Mouse (Mus musculus) thymus, adult 2 months (tissue): ENCODE data around the gene Ifnar1. TPM values are rescaled to one million over a fixed set of nuclear protein-coding genes. Genes with fewer than 3 reads are reported as not detected.
"Not testable (repeated sequence)": the region's sequence is repeated elsewhere in the genome, so short reads cannot be mapped to it uniquely, and the experiment has no call there.

Source experiments
- DNase-seq: peaks from one replicate; pipeline ENCODE4 v3.0.0; 2021
- H3K27ac ChIP-seq: fragments of 200-500 bp; 2 replicates; pipeline ENCODE4 v1.5.1; 2012; ENCODE audit warnings: low read length, control low read depth; ENCODE audit not compliant: control insufficient read depth, insufficient read depth
- H3K27me3 ChIP-seq: fragments of 200-500 bp; 2 replicates; pipeline ENCODE4 v1.6.1; 2012; ENCODE audit warnings: mild to moderate bottlenecking, low read length, moderate library complexity, mixed read lengths; ENCODE audit not compliant: control insufficient read depth, insufficient read depth
- H3K36me3 ChIP-seq: fragments of 200-500 bp; 2 replicates; pipeline ENCODE4 v1.6.1; 2012; ENCODE audit warnings: mild to moderate bottlenecking, low read length, moderate library complexity; ENCODE audit not compliant: control insufficient read depth, insufficient read depth
- H3K4me1 ChIP-seq: fragments of 200-500 bp; replicated peaks from 2 replicates; pipeline ENCODE4 v1.6.1; 2012; ENCODE audit warnings: low read length; ENCODE audit not compliant: control insufficient read depth, insufficient read depth
- H3K4me3 ChIP-seq: fragments of 200-500 bp; 2 replicates; pipeline ENCODE4 v1.5.1; 2012; ENCODE audit warnings: mild to moderate bottlenecking, low read length, control low read depth, moderate library complexity; ENCODE audit not compliant: control insufficient read depth, insufficient read depth
- CTCF ChIP-seq: fragments of 200-500 bp; IDR thresholded peaks from 2 replicates; pipeline ENCODE4 v1.5.1; 2012; ENCODE audit warnings: mild to moderate bottlenecking, control low read depth, low read length, moderate library complexity, borderline replicate concordance; ENCODE audit not compliant: control insufficient read depth, poor library complexity, insufficient read depth; ENCODE audit errors: extremely low read depth
- POLR2A ChIP-seq: fragments of 200-500 bp; IDR thresholded peaks from 2 replicates; pipeline ENCODE4 v1.6.1; 2012; ENCODE audit warnings: mild to moderate bottlenecking, low read length, control low read depth, moderate library complexity; ENCODE audit not compliant: control insufficient read depth, poor library complexity, insufficient read depth; ENCODE audit errors: extremely low read depth
- WGBS: fragments of 180-500 bp; shearing (Covaris S2); methylation state at CpG from one replicate; pipeline ENCODE4 v1.1.7; 2018; 5-methylcytosine and 5-hydroxymethylcytosine counted together
- polyA plus RNA-seq: library from polyadenylated mRNA; depleted of rRNA; stranded (reverse); fragments of >200 nt; gene quantifications from 2 replicates; pipeline ENCODE4 v1.2.3, GENCODE M21; 2012; rRNA removed

The Ifnar1 gene
- polyA plus RNA-seq, result 47.0 and 49.1 TPM in 2 replicates

- Histone ChIP-seq H3K27me3 (no peaks in the 10 kb centered on the region), H3K4me1 (peaks cover 11% of the 10 kb centered on the region), H3K36me3 (peaks cover 3% of the 10 kb centered on the region; the same call in 1 of the 2 replicates), H3K27ac (peak within 1 kb of the TSS; percentile 66), H3K4me3 (peak within 1 kb of the TSS; percentile 86)
- DNase-seq, result peak; percentile 97
- TF ChIP-seq CTCF, result peak; percentile 27; the same call in 1 of the 2 replicates
- peak; percentile 83 for TF ChIP-seq POLR2A
- WGBS, result under 1% methylated on average over 64 of the region's 68 CpGs
Observed at GRCm38 (mm10) chr16:91484808-91485700, at the start of gene Ifnar1. TSS of gene Ifnar1 (plus strand) at chr16:91485238.

- peaks cover 30% of the 10 kb centered on the region for H3K4me1 ChIP-seq
- no peaks in the 10 kb centered on the region for H3K27me3 ChIP-seq
- no peak for DNase-seq
- no peak overlapping the region for H3K4me3 ChIP-seq
- H3K27ac ChIP-seq, result no peak overlapping the region
- WGBS, result 64% methylated on average over 3 of the region's 3 CpGs
- no peak for TF ChIP-seq CTCF
- TF ChIP-seq POLR2A, result no peak
- H3K36me3 ChIP-seq, result no peaks in the 10 kb centered on the region
Observed at GRCm38 (mm10) chr16:91438081-91438480, 47.0 kb upstream of the Ifnar1 start.

- peaks cover 27% of the 10 kb centered on the region for H3K4me1 ChIP-seq
- H3K27me3 ChIP-seq, H3K36me3 ChIP-seq, H3K27ac ChIP-seq, H3K4me3 ChIP-seq, DNase-seq: not testable (repeated sequence)
- 91% methylated on average over 1 of the region's 1 CpGs for WGBS
Observed at GRCm38 (mm10) chr16:91438599-91438998, 46.4 kb upstream of the Ifnar1 start.

GRCm38 (mm10) chr16:91441366-91441765 lies 43.7 kb upstream of the Ifnar1 start:
- WGBS, result 63% methylated on average over 7 of the region's 7 CpGs
- Histone ChIP-seq H3K36me3 (no peaks in the 10 kb centered on the region), H3K4me1 (peaks cover 38% of the 10 kb centered on the region), H3K27ac (peak overlapping the region; percentile 58; the same call in 1 of the 2 replicates), H3K4me3 (no peak overlapping the region), H3K27me3 (no peaks in the 10 kb centered on the region)
- DNase-seq, result no peak
- TF ChIP-seq CTCF (no peak), POLR2A (no peak)

- Histone ChIP-seq H3K27ac (peak overlapping the region; percentile 58), H3K27me3 (no peaks in the 10 kb centered on the region), H3K4me3 (no peak overlapping the region), H3K4me1 (peaks cover 40% of the 10 kb centered on the region), H3K36me3 (no peaks in the 10 kb centered on the region)
- WGBS, result 34% methylated on average over 7 of the region's 7 CpGs
- DNase-seq, result no peak
- no peak for TF ChIP-seq CTCF
- no peak for TF ChIP-seq POLR2A
Observed at GRCm38 (mm10) chr16:91441811-91442240, 43.2 kb upstream of the Ifnar1 start.

- Histone ChIP-seq H3K27ac (peak overlapping the region; percentile 96), H3K4me3 (no peak overlapping the region), H3K36me3 (no peaks in the 10 kb centered on the region), H3K27me3 (no peaks in the 10 kb centered on the region), H3K4me1 (peaks cover 46% of the 10 kb centered on the region)
- WGBS, result 9% methylated on average over 4 of the region's 4 CpGs
- DNase-seq, result peak; percentile 64
- TF ChIP-seq POLR2A (no peak), CTCF (no peak)
Observed at GRCm38 (mm10) chr16:91442446-91442845, 42.6 kb upstream of the Ifnar1 start.
